Mouse (Mus musculus): ENCODE measurements around the gene Ets1.

The Ets1 gene

DNA sequence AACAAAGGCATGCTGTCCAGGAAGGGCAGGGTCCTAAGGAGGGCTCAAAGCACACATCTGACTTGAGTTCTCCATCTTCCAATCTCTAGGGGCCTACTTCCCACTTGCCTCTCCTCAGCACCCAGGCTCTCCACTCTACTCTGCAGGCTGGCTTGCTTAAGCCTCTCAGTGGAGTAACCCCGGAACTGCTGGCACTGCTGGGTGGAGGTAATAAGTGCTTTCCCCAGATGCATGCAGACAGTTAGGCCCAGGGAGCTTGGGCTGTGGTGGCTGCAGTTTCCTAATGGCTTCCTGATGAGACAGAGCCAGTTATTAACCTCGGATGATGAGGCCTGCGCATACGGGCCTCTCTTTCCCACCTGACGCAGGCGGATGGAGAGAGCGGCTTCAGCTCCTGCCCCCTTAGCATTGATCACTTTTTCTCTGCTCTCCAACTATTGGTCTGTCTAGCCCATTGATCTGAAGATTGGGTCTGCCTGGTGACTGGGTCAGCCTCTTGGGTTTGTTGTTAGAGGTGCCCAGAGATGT is 76.4 kb downstream of the Ets1 start:
- no peak for DNase-seq (ENCODE audit: low spot score)

DNA sequence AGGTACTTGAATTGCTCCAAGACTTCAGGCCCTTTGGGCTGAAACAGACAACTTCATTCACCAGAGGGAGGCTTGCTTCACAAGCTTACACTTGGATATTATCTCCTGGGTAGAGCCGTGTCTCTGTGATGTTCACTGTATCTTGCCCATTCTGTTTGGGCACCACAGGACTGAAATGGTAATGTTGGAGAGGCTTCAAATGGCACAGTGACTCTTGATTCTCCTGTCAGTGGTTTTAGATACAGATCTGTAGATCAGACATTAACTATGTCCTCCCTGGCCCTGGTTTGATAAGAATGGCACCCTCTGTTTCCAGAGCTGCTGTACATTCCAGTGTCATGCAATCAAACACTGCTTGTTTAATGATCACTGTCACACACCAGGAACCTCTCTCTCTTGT is 77.1 kb downstream of the Ets1 start:
- DNase-seq (ENCODE audit: low spot score): no peak

DNA sequence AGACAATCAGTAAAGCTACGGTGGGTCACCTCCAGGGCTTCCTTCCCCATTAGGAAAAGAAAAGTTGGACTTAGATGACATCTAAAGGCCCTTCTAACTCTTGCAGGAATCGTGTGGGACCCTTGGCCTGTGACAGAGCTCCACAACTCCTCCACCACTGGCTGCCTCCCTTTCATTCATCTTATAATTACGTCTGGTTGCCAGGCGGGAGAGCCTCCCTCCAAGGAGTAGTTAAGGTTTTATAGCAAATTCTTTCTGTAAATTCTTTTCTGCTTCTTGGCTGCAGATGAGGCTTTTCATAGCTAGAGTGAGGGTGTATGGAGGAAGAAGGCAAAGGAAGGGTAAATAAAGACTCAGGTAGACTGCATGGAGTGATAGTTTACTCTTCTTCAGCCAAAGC is 77.8 kb downstream of the Ets1 start:
- DNase-seq (ENCODE audit: low spot score): no peak

DNA sequence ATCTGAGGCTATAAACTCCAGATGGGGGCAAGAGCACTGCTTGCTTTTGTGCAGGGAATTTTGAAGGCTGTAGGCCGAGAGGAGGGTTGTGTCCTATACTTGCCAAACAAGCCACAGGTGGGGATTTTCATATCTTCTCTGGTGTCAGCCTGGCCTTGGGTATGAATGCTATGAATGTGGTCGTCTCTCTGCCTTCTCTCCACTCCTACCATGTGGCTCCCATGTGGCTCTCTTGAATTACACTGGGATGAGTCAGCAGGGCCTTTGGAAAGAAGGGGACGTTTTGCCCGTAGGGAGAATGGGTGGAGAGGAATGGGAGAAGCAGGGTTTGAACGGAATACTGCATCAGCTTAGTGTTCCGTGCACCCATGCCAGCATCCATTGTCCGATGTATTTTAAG is 78.5 kb downstream of the Ets1 start:
- DNase-seq (ENCODE audit: low spot score): no peak

DNA sequence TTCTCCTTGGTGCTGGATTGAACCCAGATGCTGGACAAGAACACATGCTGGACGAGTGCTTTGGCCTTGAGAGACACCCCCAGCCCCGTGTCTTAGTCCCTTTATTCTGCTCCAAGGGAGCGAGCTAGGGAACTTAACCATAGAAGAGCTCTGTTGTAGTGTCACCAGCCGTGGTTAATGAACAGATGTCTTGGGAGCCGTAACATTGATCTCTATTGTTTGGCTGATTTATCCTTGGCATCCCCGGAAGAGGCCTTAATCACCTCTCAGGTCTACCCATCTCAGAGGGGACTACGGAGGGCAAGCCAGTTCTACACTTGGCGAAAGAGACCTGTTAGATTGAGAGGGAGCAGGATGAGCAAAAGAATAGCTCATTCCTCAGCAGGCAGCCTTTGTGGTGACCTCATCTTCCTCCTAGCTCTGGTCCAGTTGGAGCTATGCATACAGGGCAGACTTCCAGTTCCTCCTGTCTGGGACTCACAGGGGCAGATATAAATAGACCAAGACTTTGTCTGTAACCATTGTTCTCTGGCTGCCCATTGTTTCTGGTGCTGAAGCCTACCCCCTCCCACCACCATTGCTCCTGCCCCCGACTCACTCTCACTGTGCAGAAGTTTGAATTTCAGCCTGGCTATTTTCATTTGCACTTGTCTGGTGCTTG is 79.9 kb downstream of the Ets1 start:
- DNase-seq (ENCODE audit: low spot score): no peak

DNA sequence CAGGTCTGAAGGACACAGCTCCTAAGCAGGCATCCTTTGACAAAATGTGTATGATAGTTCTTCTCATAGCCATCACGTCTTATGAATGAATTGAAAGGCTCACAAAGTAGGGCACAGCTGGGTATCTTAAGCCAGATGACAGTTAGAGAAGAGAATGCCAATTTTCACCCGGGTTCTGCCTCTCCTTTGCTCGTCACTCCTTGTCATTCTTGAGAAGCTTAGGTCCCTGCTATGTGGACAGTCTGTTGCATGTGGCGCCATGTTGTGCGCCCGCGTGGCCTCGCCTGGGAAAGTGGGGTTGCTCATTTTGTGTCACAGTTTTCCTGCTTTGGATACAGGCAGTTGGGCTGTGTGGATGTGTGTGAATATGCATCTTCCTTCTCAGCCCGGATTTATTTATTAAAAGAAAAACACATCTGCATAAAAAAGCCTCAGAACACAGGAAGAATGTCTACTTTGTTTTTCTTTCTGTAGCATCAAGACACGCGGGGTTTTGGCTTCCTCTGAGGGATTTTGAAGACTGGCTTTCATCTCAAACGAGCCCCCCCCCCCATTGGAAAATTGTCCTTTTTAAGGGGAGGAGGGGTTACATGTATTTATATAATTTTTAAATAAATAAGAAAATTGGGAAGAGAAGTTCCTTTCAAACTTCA is 81.4 kb downstream of the Ets1 start:
- no peak for DNase-seq (ENCODE audit: low spot score)

DNA sequence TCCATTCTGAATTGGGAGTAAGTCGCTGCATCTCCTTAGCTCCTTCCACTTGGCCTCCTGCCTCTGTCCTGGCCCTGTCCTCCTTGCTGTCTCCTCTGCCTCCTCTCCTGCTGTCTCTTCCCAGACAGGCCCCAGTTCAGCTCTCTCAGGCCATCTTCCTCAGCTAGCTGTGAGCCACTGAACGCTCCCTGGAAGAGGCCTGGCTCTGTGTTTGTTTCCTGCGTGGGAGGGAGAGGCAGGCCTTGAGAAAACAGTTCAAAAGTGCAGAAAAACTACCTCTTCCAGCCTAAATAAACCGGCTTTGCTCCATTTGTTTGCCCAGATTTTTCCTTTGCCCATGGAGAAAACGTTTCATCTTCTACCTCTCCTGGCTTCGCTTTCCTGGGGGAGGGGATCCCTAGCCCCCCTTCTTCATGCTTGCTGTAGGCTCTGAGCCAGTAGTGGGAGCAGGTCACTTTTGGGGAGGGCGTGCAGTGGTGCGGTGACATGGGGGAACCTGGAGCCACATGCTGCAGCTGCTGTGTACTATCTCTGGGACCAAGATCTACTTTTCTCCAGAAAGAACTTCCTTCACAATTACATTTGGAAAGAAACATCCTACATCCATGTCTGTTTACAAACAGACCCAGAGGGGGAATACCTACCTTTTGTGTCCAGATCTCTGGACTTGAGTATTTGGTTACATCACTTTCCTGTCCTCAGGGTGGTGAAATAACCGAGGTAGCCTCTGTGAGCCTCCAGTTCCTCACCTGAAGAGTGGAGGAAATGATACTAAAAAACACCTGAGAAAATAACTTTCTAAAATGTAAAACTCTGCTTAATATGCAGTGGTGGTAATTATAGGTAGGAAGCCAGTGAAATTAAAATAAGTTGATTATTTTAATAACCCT is 82.2 kb downstream of the Ets1 start:
- DNase-seq (ENCODE audit: low spot score): no peak

DNA sequence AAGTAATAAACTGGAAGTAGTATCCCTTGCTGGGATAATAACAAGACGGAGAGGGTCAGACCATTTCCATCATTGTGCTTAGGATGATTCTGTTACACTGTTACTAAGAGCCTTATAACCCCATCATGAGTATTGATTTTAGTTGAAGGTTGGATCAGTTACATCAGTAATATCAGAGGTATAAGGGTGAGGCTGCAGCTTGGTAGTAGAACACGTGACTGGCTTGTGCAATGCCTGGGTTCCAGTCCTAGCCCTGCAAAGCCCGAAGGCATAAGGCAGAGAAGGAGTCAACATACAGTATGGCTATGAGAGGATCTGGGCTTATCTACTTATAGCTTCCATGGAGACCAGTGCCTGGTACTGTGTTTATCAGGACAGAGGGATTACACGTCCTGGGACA is 82.8 kb downstream of the Ets1 start:
- no peak for DNase-seq (ENCODE audit: low spot score)

DNA sequence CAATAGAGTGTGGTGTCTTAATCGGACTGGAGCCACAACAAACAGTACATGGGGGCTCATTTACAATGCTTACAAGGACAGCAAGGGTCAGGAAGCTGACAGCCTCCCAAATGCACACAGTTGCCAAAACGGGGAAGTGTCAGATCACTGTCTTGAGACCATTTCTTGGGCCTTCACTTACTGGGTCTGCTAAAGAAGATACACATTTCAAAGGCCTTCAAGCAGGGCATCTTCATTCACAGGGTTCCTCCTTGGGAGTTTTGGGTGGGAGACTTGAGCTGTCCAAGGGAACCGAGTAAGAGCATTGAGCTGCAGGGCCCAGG is 83.9 kb downstream of the Ets1 start:
- DNase-seq (ENCODE audit: low spot score): no peak

DNA sequence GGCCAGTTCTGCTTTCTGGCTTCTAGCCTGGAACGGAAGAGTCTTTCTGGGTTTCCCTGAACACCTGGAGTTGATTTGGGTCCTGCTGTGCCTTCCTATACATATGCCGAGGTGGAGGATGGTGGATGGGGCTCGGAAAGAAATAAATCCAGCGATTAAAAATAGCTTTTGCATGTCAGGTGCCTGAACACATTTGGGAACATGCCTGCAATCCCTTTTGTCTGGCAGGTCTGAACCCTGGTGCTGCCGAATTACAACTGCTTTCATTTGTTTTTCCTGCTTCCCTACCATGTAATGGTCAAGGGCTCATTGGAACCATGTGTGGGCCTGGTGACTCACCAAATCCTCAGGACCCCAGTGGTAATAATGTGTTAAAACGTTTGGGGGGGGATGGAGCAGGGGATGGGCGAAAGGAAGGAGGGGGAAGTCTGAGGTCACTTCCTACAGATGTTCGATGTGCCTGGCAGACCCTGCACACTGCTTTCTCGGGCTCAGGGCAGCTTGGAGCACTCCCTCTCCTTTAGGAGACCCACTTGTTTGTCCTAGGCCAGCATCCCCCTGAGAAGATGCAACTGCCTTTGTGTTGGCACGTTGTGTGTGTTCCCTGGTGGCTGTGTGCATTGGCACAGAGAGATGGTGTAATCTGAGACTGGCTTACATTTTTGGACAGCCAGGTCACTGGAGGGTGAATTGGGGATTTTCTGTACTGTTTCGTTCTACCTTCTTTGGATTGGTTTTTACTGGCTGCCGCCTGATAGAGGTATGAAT is 84.4 kb downstream of the Ets1 start:
- DNase-seq (ENCODE audit: low spot score): no peak

DNA sequence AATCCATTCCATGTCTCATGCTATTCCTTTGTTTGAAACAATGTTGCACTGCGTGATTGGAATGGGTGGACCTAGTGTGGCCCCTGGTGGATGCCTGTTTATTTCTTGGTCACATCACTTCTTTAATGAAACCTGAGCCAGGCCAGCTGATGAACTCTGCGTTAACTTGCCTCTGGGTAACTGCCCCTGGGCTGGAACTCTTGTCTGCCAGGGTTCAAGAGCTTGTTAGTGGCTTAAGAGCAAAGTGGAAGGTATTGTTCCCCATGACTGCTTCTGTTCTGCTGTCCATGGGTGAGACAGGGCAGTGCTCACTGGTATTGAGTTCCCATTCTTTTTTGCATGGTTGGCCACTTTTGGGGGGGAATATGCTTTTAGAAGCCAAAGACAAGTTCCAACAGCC is 85.1 kb downstream of the Ets1 start:
- DNase-seq (ENCODE audit: low spot score): no peak

DNA sequence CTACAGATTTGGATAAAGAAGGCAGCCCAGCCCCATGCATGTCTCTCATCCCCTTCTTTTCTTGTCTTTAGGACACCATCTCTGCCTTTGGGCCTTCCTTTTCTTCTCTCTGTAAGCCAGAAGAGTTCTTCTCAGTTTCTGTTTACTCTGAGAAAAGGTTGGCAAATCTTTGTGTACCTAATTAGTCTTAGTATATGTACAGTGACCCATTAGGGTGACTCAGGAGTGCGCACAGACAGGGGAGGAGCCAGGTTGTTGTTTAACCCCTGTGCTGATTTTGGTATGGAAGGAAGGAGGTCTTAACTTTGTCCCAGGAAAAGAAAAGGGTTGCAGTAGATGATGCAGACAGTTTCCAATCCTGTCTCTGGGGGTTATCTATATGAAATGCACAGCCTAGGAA is 86.2 kb downstream of the Ets1 start:
- DNase-seq (ENCODE audit: low spot score): no peak

DNA sequence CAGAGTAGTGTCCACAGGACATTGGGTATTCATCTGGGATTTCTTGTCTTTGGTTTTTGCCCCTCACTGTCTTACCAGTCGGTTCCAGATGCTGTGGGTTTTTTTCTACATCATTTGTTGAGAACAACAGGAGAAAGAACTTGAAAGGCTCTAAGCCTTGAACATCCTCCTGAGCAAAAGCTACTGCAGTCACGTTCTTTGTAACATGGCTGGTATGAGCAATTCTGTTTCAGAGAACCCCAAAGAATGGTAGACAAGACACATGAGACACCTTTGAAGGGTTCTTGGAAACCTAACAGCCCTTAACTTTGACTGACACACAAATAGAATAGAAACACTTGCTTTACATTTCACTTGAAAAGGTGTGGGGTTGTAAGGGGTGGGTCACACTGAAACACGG is 86.9 kb downstream of the Ets1 start:
- DNase-seq (ENCODE audit: low spot score): no peak

DNA sequence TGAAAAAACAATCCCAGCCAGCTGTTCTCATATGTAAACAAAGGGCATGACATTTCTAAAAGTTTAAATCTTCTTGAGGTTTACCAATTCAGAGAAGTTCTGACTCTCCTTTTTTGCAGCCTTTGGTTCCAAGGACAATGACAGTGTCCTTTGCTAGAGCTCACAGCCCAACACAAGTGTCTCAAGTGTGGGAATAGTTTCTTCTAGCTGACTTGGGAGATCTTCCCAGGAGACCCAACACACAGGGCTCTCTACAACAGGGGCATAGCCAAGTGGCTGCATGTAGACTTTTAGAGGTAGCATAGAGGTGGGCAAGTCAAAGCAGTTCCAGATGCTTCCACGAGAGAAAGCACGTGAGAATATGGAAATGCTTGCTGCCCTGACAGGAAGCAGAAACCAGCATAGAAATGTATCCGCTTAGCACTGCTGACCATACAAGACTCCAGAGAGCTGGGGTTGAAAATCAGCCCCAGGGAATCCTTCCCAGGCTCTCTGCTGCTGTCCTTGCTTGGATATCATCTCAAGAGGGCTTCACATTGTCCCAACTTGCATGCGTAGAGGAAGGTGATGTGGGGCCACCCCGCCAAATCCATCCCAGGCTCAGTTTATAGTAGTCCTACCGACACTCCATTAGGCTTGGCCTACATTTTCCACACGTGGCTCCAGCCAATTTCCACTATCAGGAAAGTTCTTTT is 88.3 kb downstream of the Ets1 start:
- no peak for DNase-seq (ENCODE audit: low spot score)

DNA sequence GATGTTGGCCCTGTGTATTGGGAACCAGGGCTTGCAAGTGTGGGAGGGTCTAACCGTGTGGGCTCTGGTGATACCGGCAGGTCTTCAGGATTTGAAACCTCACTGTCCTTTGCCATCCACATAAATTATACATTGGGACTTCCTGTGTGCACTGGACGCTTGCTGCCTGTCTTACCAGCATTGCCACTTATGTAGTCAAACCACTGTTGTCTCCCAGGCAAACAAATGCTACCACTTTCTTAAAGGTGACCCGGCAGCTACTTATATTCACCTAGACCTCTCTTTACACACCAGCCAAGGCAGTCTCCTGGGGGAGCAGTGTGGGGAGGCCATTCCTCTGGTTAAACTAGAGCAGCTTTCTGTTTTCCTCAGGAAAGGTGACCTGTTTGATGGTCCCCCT is 89.9 kb downstream of the Ets1 start:
- no peak for DNase-seq (ENCODE audit: low spot score)

DNA sequence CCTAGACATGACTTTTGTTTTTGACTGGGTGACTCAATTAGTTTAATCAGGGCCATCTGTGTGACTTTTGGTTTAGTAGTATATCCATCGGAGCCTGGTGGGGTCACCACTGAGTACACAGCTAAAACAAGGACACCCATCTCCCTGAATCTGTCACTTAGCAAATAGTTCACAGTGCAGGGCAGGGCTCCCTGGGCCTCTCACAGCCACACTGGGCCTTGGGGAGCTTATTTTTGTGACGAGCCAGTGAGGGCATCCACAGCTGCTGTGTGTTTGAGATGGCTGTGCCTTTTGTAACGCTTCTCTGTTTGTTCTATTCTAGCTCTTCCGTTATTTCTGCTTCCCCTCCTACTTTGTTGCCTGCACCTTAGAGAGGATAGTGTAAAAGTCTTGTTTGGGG is 90.6 kb downstream of the Ets1 start:
- no peak for DNase-seq (ENCODE audit: low spot score)

DNA sequence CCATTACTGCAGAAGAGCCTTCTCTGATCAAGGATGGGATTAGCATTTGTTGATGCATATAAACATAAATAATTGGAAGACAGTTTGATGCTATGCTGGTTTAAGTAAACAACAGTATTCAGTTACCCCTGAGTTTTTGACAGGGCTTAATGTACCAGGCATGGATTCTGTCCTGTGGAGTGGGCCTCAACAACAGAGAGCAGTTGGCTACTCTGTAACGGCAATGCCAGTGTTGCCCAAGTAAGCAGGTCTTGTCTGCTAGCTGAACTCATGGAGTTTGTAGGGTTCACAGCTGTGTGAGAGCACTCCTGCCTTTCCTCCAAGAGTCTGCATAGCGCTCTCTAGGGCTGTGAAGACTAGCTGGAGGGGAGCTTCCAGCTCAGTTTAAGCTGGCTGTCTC is 91.0 kb downstream of the Ets1 start:
- DNase-seq (ENCODE audit: low spot score): no peak

DNA sequence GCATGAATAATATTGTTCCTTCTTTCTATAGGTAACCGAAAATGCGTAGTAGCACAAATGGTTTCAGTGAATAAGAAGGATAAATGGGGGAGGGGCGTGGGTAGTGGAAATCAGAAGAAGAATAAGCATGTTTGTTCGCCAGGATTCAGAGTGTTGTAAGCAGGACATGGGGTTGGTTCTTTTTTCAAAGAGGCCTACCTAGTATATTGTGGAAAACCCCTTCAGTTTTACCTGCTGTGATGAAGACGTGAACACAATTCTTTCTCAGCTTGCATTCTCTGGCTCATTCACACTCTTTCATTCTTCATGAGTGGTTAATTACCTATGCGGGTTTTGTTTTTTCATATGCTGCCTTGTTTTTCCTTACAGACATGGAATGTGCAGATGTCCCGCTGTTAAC is 92.3 kb downstream of the Ets1 start:
- DNase-seq (ENCODE audit: low spot score): no peak

DNA sequence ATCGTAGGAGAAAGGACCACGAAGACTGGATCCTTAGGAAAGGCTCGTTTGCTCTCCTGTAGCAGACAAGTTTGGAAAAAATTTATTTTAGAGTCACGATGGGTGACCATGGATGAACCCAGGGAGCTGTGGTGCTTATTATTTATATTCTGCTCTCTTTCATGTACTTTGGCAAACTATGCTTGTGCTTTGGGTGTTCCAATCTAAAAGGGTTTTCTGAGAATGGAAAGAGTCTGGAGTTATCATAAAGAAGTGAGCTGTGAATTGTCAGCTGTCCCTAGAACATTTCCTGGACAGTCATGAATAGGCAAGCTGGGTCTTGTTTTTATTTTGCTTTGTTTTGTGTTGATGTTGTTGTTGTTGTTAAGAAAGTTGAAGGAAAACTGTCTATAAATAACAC is 92.8 kb downstream of the Ets1 start:
- no peak for DNase-seq (ENCODE audit: low spot score)

DNA sequence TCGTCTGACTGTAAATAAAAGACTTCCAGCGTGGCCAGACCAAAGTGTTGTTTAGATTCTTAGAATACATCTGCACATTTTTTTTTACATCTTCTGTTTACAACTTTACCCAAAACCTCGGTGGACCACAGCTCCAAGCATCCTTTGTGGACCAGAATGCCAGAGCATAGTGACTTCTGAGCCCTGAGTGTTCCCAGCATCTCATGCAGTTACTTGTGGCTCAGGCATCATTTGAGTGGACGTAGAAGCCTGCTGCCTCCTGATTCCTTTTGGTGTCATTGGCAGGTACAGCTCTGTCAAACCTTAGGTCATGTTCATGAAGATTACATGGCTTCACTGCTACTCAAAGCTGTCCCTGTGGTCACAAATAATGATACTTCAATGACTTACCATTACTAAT is 93.2 kb downstream of the Ets1 start:
- DNase-seq (ENCODE audit: low spot score): no peak

DNA sequence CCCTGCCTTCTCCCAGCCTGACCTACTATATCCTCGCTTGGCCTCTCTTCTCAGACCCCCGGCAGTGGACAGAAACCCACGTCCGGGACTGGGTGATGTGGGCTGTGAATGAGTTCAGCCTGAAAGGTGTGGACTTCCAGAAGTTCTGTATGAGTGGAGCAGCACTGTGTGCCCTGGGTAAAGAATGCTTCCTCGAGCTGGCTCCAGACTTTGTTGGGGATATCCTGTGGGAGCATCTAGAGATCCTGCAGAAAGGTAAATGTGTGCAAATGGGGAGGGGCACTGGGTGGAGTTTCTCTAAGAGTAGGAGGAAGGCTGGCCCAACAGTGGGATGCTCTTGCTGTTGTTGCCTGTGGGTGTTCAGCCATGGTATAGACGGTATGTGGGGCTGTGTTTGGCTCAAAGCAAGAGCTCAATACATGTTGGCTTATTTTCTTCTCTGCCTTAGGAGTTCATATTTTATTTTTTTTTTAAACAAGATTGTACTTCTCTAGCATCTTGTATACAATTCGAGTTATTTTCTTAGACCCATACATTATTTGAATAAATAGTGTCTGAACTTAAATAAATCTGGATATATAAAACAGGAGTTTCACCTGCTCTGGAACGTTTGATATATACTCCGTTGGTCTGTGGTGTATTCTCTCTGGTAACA is 94.1 kb downstream of the Ets1 start:
- DNase-seq (ENCODE audit: low spot score): no peak

Measured in layer of hippocampus, adult 9-10 months (tissue).